Mouse (Mus musculus): Measurements from ENCODE around the gene Gp9. TPM values are rescaled to one million over a fixed set of nuclear protein-coding genes. Genes with fewer than 3 reads are reported as not detected.

The Gp9 gene
- polyA plus RNA-seq, 1 experiment from 2014 or later, result 3.3 TPM

DNA sequence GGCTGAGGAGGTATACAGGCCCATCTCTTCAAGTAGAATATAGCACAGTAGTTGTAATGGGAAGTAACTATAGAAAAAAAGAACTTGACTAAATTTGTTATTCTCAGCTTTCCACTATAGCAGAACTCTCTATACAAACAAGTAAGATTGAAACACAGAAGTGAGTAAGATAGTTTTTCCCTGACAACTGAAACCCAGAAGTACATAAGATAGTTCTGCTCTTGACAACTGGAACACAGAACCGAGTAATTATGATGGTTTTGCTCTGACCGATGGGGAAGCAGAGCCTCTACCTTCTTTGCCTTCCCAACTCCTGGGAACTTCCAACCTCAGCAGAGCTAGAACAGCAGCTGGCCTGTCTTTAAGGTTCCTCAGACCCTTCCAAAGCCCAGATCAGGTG, 31.3 kb downstream of the Gp9 start:
- no peak overlapping the region for H3K27ac ChIP-seq (ENCODE audit: low read length)
- no peak overlapping the region for H3K4me3 ChIP-seq (ENCODE audit: low read length)
- H3K9ac ChIP-seq (ENCODE audit: low read length), result no peak overlapping the region
- H3K4me1 ChIP-seq (ENCODE audit: control insufficient read depth, insufficient read depth, low read length), result peaks cover 17% of the 10 kb centered on the region
- no peak for ATAC-seq (replicated peaks; ENCODE audit: extremely low read depth, insufficient read depth, low FRiP score)
- H3K36me3 ChIP-seq (ENCODE audit: control insufficient read depth, insufficient read depth), result peaks cover 5% of the 10 kb centered on the region; the same call in 1 of the 2 replicates
- H3K4me2 ChIP-seq (ENCODE audit: low read depth, low read length), result no peak overlapping the region
- WGBS, result 90% methylated on average over 2 of the region's 2 CpGs
- no peaks in the 10 kb centered on the region for H3K27me3 ChIP-seq (ENCODE audit: control insufficient read depth, insufficient read depth, low read length)
- H3K9me3 ChIP-seq (replicated peaks; ENCODE audit: control insufficient read depth, low read length), result no peaks in the 10 kb centered on the region

DNA sequence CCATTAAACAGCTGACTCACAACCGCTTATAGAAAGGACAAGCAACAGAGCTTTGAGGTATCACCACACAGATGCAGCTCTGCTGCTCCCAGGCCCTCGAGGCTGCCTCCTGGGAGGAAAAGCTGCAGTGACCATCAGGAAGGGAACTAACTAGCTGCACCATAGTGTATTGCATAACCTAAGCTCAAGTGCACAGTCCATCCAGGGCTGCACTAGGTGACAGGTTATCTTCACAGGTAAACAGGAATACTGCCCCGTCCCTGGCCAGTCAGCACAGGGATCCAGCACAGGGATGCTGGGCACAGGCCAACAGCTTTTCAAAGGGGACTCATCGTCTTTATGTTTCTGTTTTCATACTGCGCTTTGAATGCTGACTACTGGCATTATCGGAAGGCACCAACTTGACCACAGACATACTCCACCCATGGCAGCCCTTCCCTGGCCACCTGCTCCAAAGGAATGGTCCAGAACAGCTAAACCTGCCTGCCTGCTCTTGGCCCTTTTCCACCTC, 31.8 kb downstream of the Gp9 start:
- Histone ChIP-seq H3K27ac (ENCODE audit: low read length) (no peak overlapping the region), H3K4me2 (ENCODE audit: low read depth, low read length) (peak overlapping the region; percentile 73), H3K27me3 (ENCODE audit: control insufficient read depth, insufficient read depth, low read length) (no peaks in the 10 kb centered on the region), H3K9ac (ENCODE audit: low read length) (no peak overlapping the region), H3K4me1 (ENCODE audit: control insufficient read depth, insufficient read depth, low read length) (peaks cover 17% of the 10 kb centered on the region), H3K4me3 (ENCODE audit: low read length) (peak overlapping the region; percentile 74; the same call in 1 of the 2 replicates), H3K9me3 (replicated peaks; ENCODE audit: control insufficient read depth, low read length) (no peaks in the 10 kb centered on the region), H3K36me3 (ENCODE audit: control insufficient read depth, insufficient read depth) (peaks cover 5% of the 10 kb centered on the region; the same call in 1 of the 2 replicates)
- no peak for ATAC-seq (replicated peaks; ENCODE audit: extremely low read depth, insufficient read depth, low FRiP score)
- WGBS, result 81% methylated on average over 6 of the region's 6 CpGs

DNA sequence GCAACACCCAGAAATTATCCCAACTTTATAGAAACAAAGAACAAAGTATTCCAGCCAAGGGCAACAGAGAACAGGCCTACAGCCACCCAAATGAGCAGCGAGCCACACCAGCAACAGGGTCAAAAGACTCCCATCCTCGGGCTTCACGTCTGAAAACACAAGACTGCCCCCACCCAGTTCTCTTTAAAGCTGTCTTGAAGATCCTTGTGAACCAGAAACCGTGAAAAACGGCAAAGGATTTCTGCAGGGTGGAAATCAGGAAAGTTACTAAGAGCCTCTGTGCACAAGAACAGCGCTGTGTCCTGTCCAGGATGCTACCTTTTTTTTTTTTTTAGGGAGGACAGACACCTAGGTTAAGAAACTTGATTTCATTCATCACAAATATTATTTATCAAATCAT, 32.4 kb downstream of the Gp9 start:
- no peak for ATAC-seq (replicated peaks; ENCODE audit: extremely low read depth, insufficient read depth, low FRiP score)
- peak overlapping the region; percentile 73 for H3K4me2 ChIP-seq (ENCODE audit: low read depth, low read length)
- no peaks in the 10 kb centered on the region for H3K9me3 ChIP-seq (replicated peaks; ENCODE audit: control insufficient read depth, low read length)
- H3K4me3 ChIP-seq (ENCODE audit: low read length), result peak overlapping the region; percentile 74
- peaks cover 5% of the 10 kb centered on the region; the same call in 1 of the 2 replicates for H3K36me3 ChIP-seq (ENCODE audit: control insufficient read depth, insufficient read depth)
- WGBS, result 40% methylated on average over 6 of the region's 6 CpGs
- H3K9ac ChIP-seq (ENCODE audit: low read length), result peak overlapping the region; percentile 85
- H3K27me3 ChIP-seq (ENCODE audit: control insufficient read depth, insufficient read depth, low read length), result no peaks in the 10 kb centered on the region
- no peak overlapping the region; the same call in 1 of the 2 replicates for H3K27ac ChIP-seq (ENCODE audit: low read length)
- H3K4me1 ChIP-seq (ENCODE audit: control insufficient read depth, insufficient read depth, low read length), result peaks cover 17% of the 10 kb centered on the region

GRCm38 (mm10) chr6:87810713-87811669, 33.1 kb downstream of the Gp9 start:
- H3K27ac ChIP-seq (ENCODE audit: low read length), result peak overlapping the region; percentile 59
- peak overlapping the region; percentile 85 for H3K9ac ChIP-seq (ENCODE audit: low read length)
- H3K4me1 ChIP-seq (ENCODE audit: control insufficient read depth, insufficient read depth, low read length), result peaks cover 17% of the 10 kb centered on the region
- H3K27me3 ChIP-seq (ENCODE audit: control insufficient read depth, insufficient read depth, low read length), result no peaks in the 10 kb centered on the region
- peak overlapping the region; percentile 73 for H3K4me2 ChIP-seq (ENCODE audit: low read depth, low read length)
- H3K4me3 ChIP-seq (ENCODE audit: low read length), result peak overlapping the region; percentile 74
- H3K9me3 ChIP-seq (replicated peaks; ENCODE audit: control insufficient read depth, low read length), result no peaks in the 10 kb centered on the region
- under 1% methylated on average over 77 of the region's 77 CpGs for WGBS
- H3K36me3 ChIP-seq (ENCODE audit: control insufficient read depth, insufficient read depth), result peaks cover 7% of the 10 kb centered on the region; the same call in 1 of the 2 replicates
- ATAC-seq (replicated peaks; ENCODE audit: extremely low read depth, insufficient read depth, low FRiP score), result peak; percentile 6

GRCm38 (mm10) chr6:87811675-87812338, 33.9 kb downstream of the Gp9 start, which contains the start of gene Rab43:
TSS of gene Rab43 (minus strand) at chr6:87812164.
- under 1% methylated on average over 55 of the region's 56 CpGs for WGBS
- H3K9me3 ChIP-seq (replicated peaks; ENCODE audit: control insufficient read depth, low read length), result no peaks in the 10 kb centered on the region
- H3K4me3 ChIP-seq (ENCODE audit: low read length), result peak within 1 kb of the TSS; percentile 74
- peak within 1 kb of the TSS; percentile 85 for H3K9ac ChIP-seq (ENCODE audit: low read length)
- peaks cover 17% of the 10 kb centered on the region for H3K4me1 ChIP-seq (ENCODE audit: control insufficient read depth, insufficient read depth, low read length)
- peak; percentile 96 for ATAC-seq (replicated peaks; ENCODE audit: extremely low read depth, insufficient read depth, low FRiP score)
- peak within 1 kb of the TSS; percentile 73 for H3K4me2 ChIP-seq (ENCODE audit: low read depth, low read length)
- peak within 1 kb of the TSS; percentile 59 for H3K27ac ChIP-seq (ENCODE audit: low read length)
- no peaks in the 10 kb centered on the region for H3K27me3 ChIP-seq (ENCODE audit: control insufficient read depth, insufficient read depth, low read length)
- peaks cover 12% of the 10 kb centered on the region; the same call in 1 of the 2 replicates for H3K36me3 ChIP-seq (ENCODE audit: control insufficient read depth, insufficient read depth)

- peaks cover 17% of the 10 kb centered on the region for H3K4me1 ChIP-seq (ENCODE audit: control insufficient read depth, insufficient read depth, low read length)
- H3K9me3 ChIP-seq (replicated peaks; ENCODE audit: control insufficient read depth, low read length), result no peaks in the 10 kb centered on the region
- H3K27me3 ChIP-seq (ENCODE audit: control insufficient read depth, insufficient read depth, low read length), result no peaks in the 10 kb centered on the region
- WGBS, result 83% methylated on average over 1 of the region's 1 CpGs
- ATAC-seq (replicated peaks; ENCODE audit: extremely low read depth, insufficient read depth, low FRiP score), result no peak
- peak overlapping the region; percentile 73 for H3K4me2 ChIP-seq (ENCODE audit: low read depth, low read length)
- H3K9ac ChIP-seq (ENCODE audit: low read length), result no peak overlapping the region
- H3K36me3 ChIP-seq (ENCODE audit: control insufficient read depth, insufficient read depth), result peaks cover 14% of the 10 kb centered on the region; the same call in 1 of the 2 replicates
- 0 out of 2 replicates have a peak overlapping the region, but pooled peaks have one; percentile 54 for H3K27ac ChIP-seq (ENCODE audit: low read length)
- peak overlapping the region; percentile 74 for H3K4me3 ChIP-seq (ENCODE audit: low read length)
Observed at GRCm38 (mm10) chr6:87812656-87813055, 34.8 kb downstream of the Gp9 start.

GRCm38 (mm10) chr6:87814486-87814885, 36.6 kb downstream of the Gp9 start:
- ATAC-seq (replicated peaks; ENCODE audit: extremely low read depth, insufficient read depth, low FRiP score), result no peak
- WGBS, result 90% methylated on average over 5 of the region's 5 CpGs
- no peaks in the 10 kb centered on the region for H3K27me3 ChIP-seq (ENCODE audit: control insufficient read depth, insufficient read depth, low read length)
- peaks cover 28% of the 10 kb centered on the region for H3K36me3 ChIP-seq (ENCODE audit: control insufficient read depth, insufficient read depth)
- H3K9ac ChIP-seq (ENCODE audit: low read length), result no peak overlapping the region
- H3K27ac ChIP-seq (ENCODE audit: low read length), result no peak overlapping the region
- H3K9me3 ChIP-seq (replicated peaks; ENCODE audit: control insufficient read depth, low read length), result no peaks in the 10 kb centered on the region
- peaks cover 14% of the 10 kb centered on the region for H3K4me1 ChIP-seq (ENCODE audit: control insufficient read depth, insufficient read depth, low read length)
- no peak overlapping the region for H3K4me3 ChIP-seq (ENCODE audit: low read length)
- no peak overlapping the region for H3K4me2 ChIP-seq (ENCODE audit: low read depth, low read length)

- Histone ChIP-seq H3K9ac (ENCODE audit: low read length) (no peak overlapping the region), H3K4me1 (ENCODE audit: control insufficient read depth, insufficient read depth, low read length) (no peaks in the 10 kb centered on the region), H3K27me3 (ENCODE audit: control insufficient read depth, insufficient read depth, low read length) (no peaks in the 10 kb centered on the region), H3K4me2 (ENCODE audit: low read depth, low read length) (no peak overlapping the region), H3K27ac (ENCODE audit: low read length) (no peak overlapping the region), H3K9me3 (replicated peaks; ENCODE audit: control insufficient read depth, low read length) (no peaks in the 10 kb centered on the region), H3K4me3 (ENCODE audit: low read length) (no peak overlapping the region), H3K36me3 (ENCODE audit: control insufficient read depth, insufficient read depth) (peaks cover 63% of the 10 kb centered on the region)
- 90% methylated on average over 2 of the region's 2 CpGs for WGBS
- no peak for ATAC-seq (replicated peaks; ENCODE audit: extremely low read depth, insufficient read depth, low FRiP score)
Observed at GRCm38 (mm10) chr6:87820366-87820765, 42.5 kb downstream of the Gp9 start.

All from heart, embryonic 16.5 days (tissue).